Mouse (Mus musculus): ENCODE measurements around the gene Olfr1349. TPM values are rescaled to one million over a fixed set of nuclear protein-coding genes. Genes with fewer than 3 reads are reported as not detected.

The Olfr1349 gene
- polyA plus RNA-seq, 1 experiment from 2014 or later = not detected

Other genes starting within 250 kb of the Olfr1349 start
- 7.1 and 7.6 TPM in 2 replicates for gene Zfp667, start 236.4 kb downstream of the Olfr1349 start, polyA plus RNA-seq (2015; fragmentation: Nextera tagmentation; extraction: Ambion mirVana)
- 1.1 and 1.3 TPM in 2 replicates for gene Zfp583, start 191.7 kb downstream of the Olfr1349 start, polyA plus RNA-seq (2015; fragmentation: Nextera tagmentation; extraction: Ambion mirVana)
- gene Gm3854, start 179.2 kb downstream of the Olfr1349 start, polyA plus RNA-seq (2015; fragmentation: Nextera tagmentation; extraction: Ambion mirVana) = 0.32 and 0.39 TPM in 2 replicates
- 0.88 and 0.97 TPM in 2 replicates for gene Zfp78, start 159.7 kb downstream of the Olfr1349 start, polyA plus RNA-seq (2015; fragmentation: Nextera tagmentation; extraction: Ambion mirVana)
- 1.3 and 1.6 TPM in 2 replicates for gene Zfp28, start 139.7 kb downstream of the Olfr1349 start, polyA plus RNA-seq (2015; fragmentation: Nextera tagmentation; extraction: Ambion mirVana)
- gene Smim17, start 124.2 kb downstream of the Olfr1349 start, polyA plus RNA-seq (2015; fragmentation: Nextera tagmentation; extraction: Ambion mirVana) = not detected in 2 replicates
- not detected in 2 replicates for gene Gm20715, start 112.7 kb downstream of the Olfr1349 start, polyA plus RNA-seq (2015; fragmentation: Nextera tagmentation; extraction: Ambion mirVana)
- gene Olfr1344, start 84.3 kb downstream of the Olfr1349 start, polyA plus RNA-seq (2015; fragmentation: Nextera tagmentation; extraction: Ambion mirVana) = not detected in 2 replicates
- not detected in 2 replicates for gene Olfr1336, start 66.8 kb downstream of the Olfr1349 start, polyA plus RNA-seq (2015; fragmentation: Nextera tagmentation; extraction: Ambion mirVana)
- not detected in 2 replicates for gene Olfr1346, start 55.8 kb downstream of the Olfr1349 start, polyA plus RNA-seq (2015; fragmentation: Nextera tagmentation; extraction: Ambion mirVana)
- gene Olfr5, start 36.0 kb downstream of the Olfr1349 start, polyA plus RNA-seq (2015; fragmentation: Nextera tagmentation; extraction: Ambion mirVana) = not detected in 2 replicates
- not detected in 2 replicates for gene Olfr1347, start 23.2 kb downstream of the Olfr1349 start, polyA plus RNA-seq (2015; fragmentation: Nextera tagmentation; extraction: Ambion mirVana)
- gene Olfr1348, start 14.2 kb downstream of the Olfr1349 start, polyA plus RNA-seq (2015; fragmentation: Nextera tagmentation; extraction: Ambion mirVana) = not detected in 2 replicates
- not detected in 2 replicates for gene Olfr1350, start 41.9 kb upstream of the Olfr1349 start, polyA plus RNA-seq (2015; fragmentation: Nextera tagmentation; extraction: Ambion mirVana)
- gene Zim1, start 173.5 kb upstream of the Olfr1349 start, polyA plus RNA-seq (2015; fragmentation: Nextera tagmentation; extraction: Ambion mirVana) = 0.99 and 1.0 TPM in 2 replicates
- gene Peg3, start 207.5 kb upstream of the Olfr1349 start, polyA plus RNA-seq (2015; fragmentation: Nextera tagmentation; extraction: Ambion mirVana) = 30.9 and 42.8 TPM in 2 replicates
- gene Usp29, start 207.6 kb upstream of the Olfr1349 start, polyA plus RNA-seq (2015; fragmentation: Nextera tagmentation; extraction: Ambion mirVana) = 1.4 and 1.9 TPM in 2 replicates